Mouse (Mus musculus): ENCODE measurements around the gene Wdr5.

The Wdr5 gene

GRCm38 (mm10) chr2:27552620-27553287 is 37.8 kb downstream of the Wdr5 start:
- peak; percentile 85 for DNase-seq

GRCm38 (mm10) chr2:27554308-27554707 is 39.4 kb downstream of the Wdr5 start:
- peak; percentile 38 for DNase-seq

GRCm38 (mm10) chr2:27556921-27557320 is 42.0 kb downstream of the Wdr5 start:
- no peak for DNase-seq

GRCm38 (mm10) chr2:27560708-27561123 is 45.8 kb downstream of the Wdr5 start:
- DNase-seq, result no peak

GRCm38 (mm10) chr2:27561159-27561558 is 46.2 kb downstream of the Wdr5 start:
- no peak for DNase-seq

- DNase-seq, result no peak
These were observed 46.9 kb downstream of the Wdr5 start for GRCm38 (mm10) chr2:27561829-27562228.

- DNase-seq, result no peak
These were observed 48.7 kb downstream of the Wdr5 start for GRCm38 (mm10) chr2:27563641-27564148.

- DNase-seq, result no peak
These were observed 49.7 kb downstream of the Wdr5 start for GRCm38 (mm10) chr2:27564694-27565093.

GRCm38 (mm10) chr2:27565316-27566103 is 50.6 kb downstream of the Wdr5 start:
- no peak for DNase-seq

GRCm38 (mm10) chr2:27570856-27571255 is 55.9 kb downstream of the Wdr5 start:
- DNase-seq, result no peak

GRCm38 (mm10) chr2:27572261-27572793 is 57.4 kb downstream of the Wdr5 start:
- no peak for DNase-seq

GRCm38 (mm10) chr2:27572928-27573627 is 58.1 kb downstream of the Wdr5 start:
- DNase-seq, result peak; percentile 87

GRCm38 (mm10) chr2:27573628-27573966 is 58.6 kb downstream of the Wdr5 start:
- no peak for DNase-seq

GRCm38 (mm10) chr2:27576416-27576815 is 61.5 kb downstream of the Wdr5 start:
- no peak for DNase-seq

GRCm38 (mm10) chr2:27578552-27578951 is 63.6 kb downstream of the Wdr5 start:
- DNase-seq, result no peak

GRCm38 (mm10) chr2:27582112-27582511 is 67.2 kb downstream of the Wdr5 start:
- no peak for DNase-seq

GRCm38 (mm10) chr2:27583019-27583418 is 68.1 kb downstream of the Wdr5 start:
- DNase-seq, result no peak

GRCm38 (mm10) chr2:27584546-27584945 is 69.6 kb downstream of the Wdr5 start:
- no peak for DNase-seq
